Mouse (Mus musculus) lung, postnatal 0 days (tissue): ENCODE data around the gene Jmjd8. TPM values are rescaled to one million over a fixed set of nuclear protein-coding genes. Genes with fewer than 3 reads are reported as not detected.

Experiments
- ATAC-seq: fragments of 200-750 bp; cut with Nextera tagmentation; 2 replicates; pipeline ENCODE4 v1.8.0; 2017; ENCODE audit warnings: moderate library complexity
- DNase-seq: peaks from one replicate; pipeline ENCODE4 v3.0.0-alpha.2; 2016; ENCODE audit warnings: low spot score
- H3K27ac ChIP-seq: fragments of 300-500 bp; sonication (generic); 2 replicates; pipeline ENCODE4 v1.5.1; 2014; ENCODE audit warnings: antibody characterized with exemption, mild to moderate bottlenecking, low read length, mixed read lengths
- H3K27me3 ChIP-seq: fragments of 300-500 bp; sonication (generic); replicated peaks from 2 replicates; pipeline ENCODE4 v1.6.1; 2014; ENCODE audit warnings: low read length, mixed read lengths; ENCODE audit not compliant: insufficient read depth
- H3K36me3 ChIP-seq: fragments of 300-500 bp; sonication (generic); 2 replicates; pipeline ENCODE4 v1.6.1; 2014; ENCODE audit warnings: low read length, mixed read lengths; ENCODE audit not compliant: insufficient read depth
- H3K4me1 ChIP-seq: fragments of 300-500 bp; sonication (generic); 2 replicates; pipeline ENCODE4 v1.6.1; 2014; ENCODE audit warnings: antibody characterized with exemption, low read depth, low read length, mixed read lengths; ENCODE audit not compliant: insufficient read depth
- H3K4me2 ChIP-seq: fragments of 300-500 bp; sonication (generic); replicated peaks from 2 replicates; pipeline ENCODE4 v1.6.1; 2014; ENCODE audit warnings: low read depth, mild to moderate bottlenecking, low read length, moderate library complexity, mixed read lengths
- H3K4me3 ChIP-seq: fragments of 300-500 bp; sonication (generic); 2 replicates; pipeline ENCODE4 v1.5.1; 2014; ENCODE audit warnings: low read depth, low read length
- H3K9ac ChIP-seq: fragments of 300-500 bp; sonication (generic); replicated peaks from 2 replicates; pipeline ENCODE4 v1.6.1; 2014; ENCODE audit warnings: low read depth, mild to moderate bottlenecking
- H3K9me3 ChIP-seq: fragments of 300-500 bp; sonication (generic); 2 replicates; pipeline ENCODE4 v1.6.1; 2016; ENCODE audit warnings: low read length, mixed read lengths
- CTCF ChIP-seq: IDR thresholded peaks from 2 replicates; pipeline ENCODE4 v1.5.1; 2016; ENCODE audit warnings: antibody characterized with exemption, mild to moderate bottlenecking
- EP300 ChIP-seq: IDR thresholded peaks from 2 replicates; pipeline ENCODE4 v1.6.1; 2016; ENCODE audit warnings: antibody characterized with exemption, mild to moderate bottlenecking, control low read depth
- WGBS: fragments of 180-500 bp; shearing (Covaris S2); extraction: QIAGEN DNeasy Blood & Tissue Kit; methylation state at CpG from one replicate; pipeline ENCODE4 v1.1.7; 2014; 5-methylcytosine and 5-hydroxymethylcytosine counted together
- polyA plus RNA-seq: library from polyadenylated mRNA; unstranded; fragments of >200 nt; fragmentation: Nextera tagmentation; extraction: Ambion mirVana; gene quantifications from 2 replicates; pipeline ENCODE4 v1.2.1, GENCODE M21; 2015

Gene Jmjd8
- polyA plus RNA-seq, 1 experiment from 2014 or later = 28.0 TPM

GRCm38 (mm10) chr17:25874148-25874720 lies 45.6 kb downstream of the Jmjd8 start:
- H3K9me3 ChIP-seq = no peaks in the 10 kb centered on the region
- H3K27ac ChIP-seq = peak overlapping the region; percentile 54
- DNase-seq = no peak
- peak overlapping the region; percentile 81 for H3K4me2 ChIP-seq
- H3K4me3 ChIP-seq = peak overlapping the region; percentile 68
- peaks cover 6% of the 10 kb centered on the region; the same call in 1 of the 2 replicates for H3K4me1 ChIP-seq
- no peaks in the 10 kb centered on the region for H3K27me3 ChIP-seq
- peak overlapping the region; percentile 48 for H3K9ac ChIP-seq
- no peak for ATAC-seq
- no peaks in the 10 kb centered on the region for H3K36me3 ChIP-seq
- 4% methylated on average over 14 of the region's 14 CpGs for WGBS
- TF ChIP-seq EP300 = no peak
- TF ChIP-seq CTCF = no peak

GRCm38 (mm10) chr17:25874721-25875170 lies 46.1 kb downstream of the Jmjd8 start, which contains the start of gene Mettl26:
TSS of gene Mettl26 (plus strand) at chr17:25875074.
- Histone ChIP-seq H3K9me3 (no peaks in the 10 kb centered on the region), H3K4me3 (peak within 1 kb of the TSS; percentile 68), H3K4me1 (peaks cover 6% of the 10 kb centered on the region; the same call in 1 of the 2 replicates), H3K36me3 (no peaks in the 10 kb centered on the region), H3K4me2 (peak within 1 kb of the TSS; percentile 81), H3K27ac (peak within 1 kb of the TSS; percentile 78), H3K27me3 (no peaks in the 10 kb centered on the region), H3K9ac (peak within 1 kb of the TSS; percentile 48)
- WGBS = 0% methylated on average over 25 of the region's 25 CpGs
- peak; percentile 88 for DNase-seq
- TF ChIP-seq CTCF (peak; percentile 46), EP300 (no peak)
- peak; percentile 80 for ATAC-seq

DNA sequence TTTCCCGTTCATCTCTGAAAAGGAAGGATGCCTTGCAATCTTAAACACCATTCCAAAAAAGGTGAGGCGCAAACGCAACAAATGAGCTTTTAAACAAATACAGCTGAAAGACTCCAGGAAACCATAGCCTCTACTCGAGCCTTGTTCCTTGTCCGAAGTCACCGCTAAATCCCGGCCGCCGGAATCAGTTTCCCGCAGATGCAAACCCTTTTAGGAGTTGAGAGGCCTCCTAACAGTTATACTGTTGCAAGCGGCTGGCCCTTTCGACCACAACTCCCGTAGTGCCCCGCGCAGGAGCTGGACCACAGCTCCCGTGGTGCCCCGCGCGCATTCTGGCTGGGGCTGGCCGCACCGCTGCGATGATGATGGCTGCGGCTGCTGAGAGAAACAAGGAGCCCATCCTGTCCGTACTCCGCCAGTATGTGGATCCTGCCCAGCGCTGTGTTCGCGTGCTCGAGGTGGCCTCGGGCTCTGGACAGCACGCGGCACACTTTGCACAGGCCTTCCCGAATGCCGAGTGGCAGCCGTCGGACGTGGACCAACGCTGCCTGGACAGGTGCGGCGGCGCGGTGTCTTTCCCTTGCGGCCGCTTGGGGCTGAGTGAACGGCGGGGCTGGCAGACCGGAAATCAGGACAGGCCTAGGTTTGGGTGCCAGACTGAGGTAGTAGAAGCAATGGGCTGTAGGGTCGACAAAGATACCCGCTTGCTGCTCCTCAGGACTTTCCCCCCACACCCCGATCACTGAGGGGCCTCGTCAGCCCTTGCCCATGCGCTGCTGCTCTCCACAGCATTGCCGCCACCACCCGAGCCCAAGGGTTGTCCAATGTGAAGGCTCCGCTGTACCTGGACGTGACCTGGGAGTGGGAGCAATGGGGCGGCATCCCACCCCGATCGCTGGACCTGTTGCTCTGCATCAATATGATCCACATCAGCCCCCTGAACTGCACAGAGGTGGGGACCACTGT lies 46.8 kb downstream of the Jmjd8 start:
- WGBS = under 1% methylated on average over 59 of the region's 59 CpGs
- H3K27ac ChIP-seq = peak overlapping the region; percentile 78
- DNase-seq = peak; percentile 93
- TF ChIP-seq EP300 = no peak
- peak; percentile 23 for TF ChIP-seq CTCF
- peak; percentile 94 for ATAC-seq
- H3K4me3 ChIP-seq = peak overlapping the region; percentile 68
- H3K4me1 ChIP-seq = peaks cover 6% of the 10 kb centered on the region; the same call in 1 of the 2 replicates
- H3K4me2 ChIP-seq = peak overlapping the region; percentile 81
- H3K9me3 ChIP-seq = no peaks in the 10 kb centered on the region
- no peaks in the 10 kb centered on the region for H3K36me3 ChIP-seq
- H3K27me3 ChIP-seq = no peaks in the 10 kb centered on the region
- H3K9ac ChIP-seq = peak overlapping the region; percentile 48

- peak overlapping the region; percentile 81 for H3K4me2 ChIP-seq
- no peak for ATAC-seq
- no peak for DNase-seq
- WGBS = 60% methylated on average over 10 of the region's 10 CpGs
- H3K4me1 ChIP-seq = peaks cover 6% of the 10 kb centered on the region; the same call in 1 of the 2 replicates
- peak overlapping the region; percentile 48; the same call in 1 of the 2 replicates for H3K9ac ChIP-seq
- no peaks in the 10 kb centered on the region for H3K27me3 ChIP-seq
- no peak overlapping the region for H3K27ac ChIP-seq
- H3K36me3 ChIP-seq = no peaks in the 10 kb centered on the region
- H3K4me3 ChIP-seq = no peak overlapping the region
- TF ChIP-seq EP300 = no peak
- no peak for TF ChIP-seq CTCF
- no peaks in the 10 kb centered on the region for H3K9me3 ChIP-seq
Observed at GRCm38 (mm10) chr17:25876347-25876915, 47.8 kb downstream of the Jmjd8 start.

GRCm38 (mm10) chr17:25877025-25877424 lies 48.4 kb downstream of the Jmjd8 start:
- no peak overlapping the region for H3K9ac ChIP-seq
- no peaks in the 10 kb centered on the region for H3K9me3 ChIP-seq
- no peaks in the 10 kb centered on the region for H3K27me3 ChIP-seq
- H3K4me1 ChIP-seq = peaks cover 6% of the 10 kb centered on the region; the same call in 1 of the 2 replicates
- no peak for TF ChIP-seq CTCF
- no peak for TF ChIP-seq EP300
- H3K27ac ChIP-seq = no peak overlapping the region
- no peak overlapping the region for H3K4me2 ChIP-seq
- no peaks in the 10 kb centered on the region for H3K36me3 ChIP-seq
- H3K4me3 ChIP-seq = no peak overlapping the region
- no peak for DNase-seq
- ATAC-seq = no peak
- WGBS = 93% methylated on average over 3 of the region's 3 CpGs
